Mouse (Mus musculus) testis, adult 10 weeks (tissue): ENCODE measurements around the gene Med12l. TPM values are rescaled to one million over a fixed set of nuclear protein-coding genes. Genes with fewer than 3 reads are reported as not detected.

Experiments
- polyA plus RNA-seq: library from polyadenylated mRNA; stranded (reverse); fragments of 350-450 nt; fragmentation: Illumina TruSeq; extraction: RNeasy Lipid Tissue Mini Kit (QIAGEN cat#74804); gene quantifications from one replicate; pipeline ENCODE4 v1.2.3, GENCODE M21; 2014; ENCODE audit warnings: low read depth, low replicate concordance

The Med12l gene
- polyA plus RNA-seq, result 7.9 TPM

DNA sequence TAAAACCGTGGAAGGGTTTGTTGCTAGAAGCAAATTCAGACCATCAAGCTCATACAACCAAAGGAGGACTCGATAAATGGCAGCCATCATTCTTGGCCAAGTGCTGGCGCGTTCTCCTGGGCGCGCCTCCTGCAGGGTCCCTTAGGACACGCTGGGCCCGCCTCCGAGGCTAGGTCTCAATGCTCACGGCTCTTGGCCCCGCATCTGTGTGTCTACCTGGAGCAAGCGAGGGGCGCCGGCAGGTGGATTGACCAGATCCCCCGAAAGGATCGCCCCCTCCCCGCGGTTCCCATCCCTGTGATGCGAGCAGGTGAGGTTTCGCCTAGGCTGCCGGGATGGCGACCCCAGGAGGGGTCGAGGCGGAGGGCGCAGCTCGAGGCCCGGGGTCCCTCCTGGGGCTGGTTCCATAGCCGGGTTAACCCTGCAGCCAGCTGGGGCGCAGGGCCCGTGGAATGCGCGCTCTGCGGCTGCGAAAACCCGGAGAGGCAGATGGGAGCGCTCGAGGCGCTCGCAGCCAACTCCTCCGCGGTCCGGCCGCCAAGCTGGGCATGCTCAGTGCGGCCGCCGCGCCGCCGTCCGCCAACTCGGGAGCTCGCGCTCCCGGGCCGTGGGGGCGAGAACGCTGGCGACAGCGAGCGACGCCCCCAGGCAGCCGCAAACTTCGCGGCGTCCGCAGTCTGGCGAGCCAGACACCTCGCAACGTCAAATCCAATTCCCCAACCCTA is at the start of gene Med12l:
TSS of gene Med12l (plus strand) at position 555 of the 725 bp plus-strand sequence.

DNA sequence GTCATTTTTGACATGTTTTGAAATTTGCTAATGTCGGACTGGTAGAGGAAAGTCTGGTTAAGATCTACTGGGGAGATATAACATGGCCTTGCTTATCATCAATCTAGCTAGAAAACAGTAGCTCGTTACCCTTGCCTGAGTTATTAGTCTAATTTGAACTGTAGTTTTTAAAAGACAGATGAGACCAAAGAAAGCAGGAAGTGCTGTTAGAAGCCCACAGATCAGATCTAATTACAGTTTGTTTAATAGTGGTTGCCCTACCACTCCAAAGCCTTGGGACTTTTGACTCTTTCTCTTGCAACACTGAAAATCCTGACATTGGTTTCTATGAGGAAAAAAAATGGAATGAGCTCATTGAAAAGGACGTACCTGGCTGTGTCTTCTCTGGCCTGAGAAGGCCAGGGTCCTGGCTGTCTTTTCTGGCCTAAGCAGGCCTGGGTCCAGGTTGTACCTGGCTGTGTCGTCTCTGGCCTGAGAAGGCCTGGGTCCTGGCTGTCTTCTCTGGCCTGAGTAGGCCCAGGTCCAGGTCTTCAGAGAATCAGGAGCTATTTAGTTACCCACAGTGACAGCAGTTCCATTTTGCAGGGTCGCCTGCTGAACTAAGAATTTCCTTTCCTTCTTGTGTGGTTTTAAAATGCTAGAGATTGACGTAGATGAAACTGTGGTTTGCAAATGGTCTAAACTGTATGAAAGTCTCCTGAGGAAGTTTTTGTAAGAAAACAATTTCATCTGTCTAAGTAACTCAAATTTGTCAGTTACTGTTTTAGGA is 95.8 kb downstream of the Med12l start, which contains the start of gene Gpr171:
TSS of gene Gpr171 (minus strand) at position 604 of the 769 bp plus-strand sequence.

DNA sequence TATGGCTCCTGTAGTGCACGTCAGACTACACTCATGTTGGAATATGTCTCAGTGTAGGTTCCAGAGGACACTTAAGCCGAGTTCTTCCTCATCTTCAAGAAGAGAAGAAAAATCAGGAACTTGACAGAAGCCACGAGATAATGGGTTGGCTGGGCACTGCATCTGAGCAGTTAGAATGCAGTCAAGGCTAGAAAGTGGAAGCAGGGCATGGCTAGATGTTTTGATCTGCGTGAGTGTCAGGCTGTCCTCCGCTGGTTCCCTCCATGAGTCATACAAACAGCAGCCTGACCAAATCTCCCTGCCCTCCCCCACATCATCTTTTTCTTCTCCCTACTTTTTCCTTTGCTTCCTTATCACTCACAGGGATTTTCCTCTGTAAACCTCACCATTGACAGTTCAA is 147.8 kb downstream of the Med12l start, which contains the start of gene P2ry14:
TSS of gene P2ry14 (minus strand) at position 195 of the 400 bp plus-strand sequence.

DNA sequence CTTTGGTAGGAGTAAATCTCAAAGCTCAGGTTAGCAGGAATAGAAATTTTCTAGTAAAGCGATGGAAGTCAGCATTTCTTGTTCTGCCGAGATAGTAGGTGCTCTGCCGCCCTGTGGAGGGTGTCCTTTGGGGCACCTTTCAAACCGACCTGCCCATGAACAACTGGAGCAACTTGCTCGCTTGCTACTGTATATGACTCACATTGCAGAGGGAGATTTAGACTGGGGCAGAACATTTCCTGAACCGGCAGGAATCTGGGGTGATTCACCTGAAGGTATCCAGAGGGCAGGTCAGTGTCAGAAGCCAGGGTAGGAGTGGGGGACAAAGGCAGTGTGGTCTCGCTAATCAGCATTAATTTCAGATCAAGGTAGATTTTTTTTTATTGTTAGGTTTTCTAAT is 189.3 kb downstream of the Med12l start, which contains the start of gene Gpr87:
TSS of gene Gpr87 (minus strand) at position 167 of the 400 bp plus-strand sequence.

DNA sequence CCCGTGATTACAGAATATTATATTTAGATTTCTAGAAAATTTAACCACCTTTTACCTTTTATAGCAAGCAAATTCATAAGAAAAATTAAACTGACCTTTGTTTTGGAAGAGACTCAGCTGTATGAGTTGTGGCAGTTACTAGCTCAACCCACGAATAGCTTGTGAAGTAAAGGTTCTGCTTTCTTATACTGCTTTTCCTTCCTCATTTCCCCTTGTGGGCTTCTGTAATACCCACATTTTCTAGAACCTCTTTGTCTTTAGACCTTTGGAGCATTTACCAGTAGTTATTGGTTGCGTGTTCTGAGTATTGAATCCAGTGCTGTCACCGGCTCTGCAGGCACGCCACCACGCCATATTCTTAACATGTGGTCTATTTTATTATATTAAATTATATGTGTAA is 205.1 kb downstream of the Med12l start, which contains the start of gene P2ry13:
TSS of gene P2ry13 (minus strand) at position 156 of the 400 bp plus-strand sequence.

DNA sequence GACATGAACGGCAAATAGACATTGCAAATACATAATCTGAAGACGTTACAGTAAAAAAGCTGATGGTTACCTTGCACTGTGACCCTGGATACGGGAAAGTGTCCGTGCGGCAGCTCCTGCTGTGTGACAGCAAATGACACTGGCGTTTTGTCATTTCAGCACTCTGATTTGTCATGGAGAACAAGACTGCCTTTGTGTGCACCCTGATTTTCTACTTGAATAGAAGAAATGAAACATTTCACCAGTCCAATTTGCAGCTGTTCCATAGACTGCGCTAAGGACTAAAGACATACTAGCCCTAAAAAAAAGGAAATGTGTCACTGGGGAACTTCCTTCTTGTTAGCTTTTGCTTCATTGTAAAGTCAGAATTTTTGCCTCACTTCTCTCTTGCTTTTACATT is 257.1 kb downstream of the Med12l start, which contains the start of gene P2ry12:
TSS of gene P2ry12 (minus strand) at position 168 of the 400 bp plus-strand sequence.

DNA sequence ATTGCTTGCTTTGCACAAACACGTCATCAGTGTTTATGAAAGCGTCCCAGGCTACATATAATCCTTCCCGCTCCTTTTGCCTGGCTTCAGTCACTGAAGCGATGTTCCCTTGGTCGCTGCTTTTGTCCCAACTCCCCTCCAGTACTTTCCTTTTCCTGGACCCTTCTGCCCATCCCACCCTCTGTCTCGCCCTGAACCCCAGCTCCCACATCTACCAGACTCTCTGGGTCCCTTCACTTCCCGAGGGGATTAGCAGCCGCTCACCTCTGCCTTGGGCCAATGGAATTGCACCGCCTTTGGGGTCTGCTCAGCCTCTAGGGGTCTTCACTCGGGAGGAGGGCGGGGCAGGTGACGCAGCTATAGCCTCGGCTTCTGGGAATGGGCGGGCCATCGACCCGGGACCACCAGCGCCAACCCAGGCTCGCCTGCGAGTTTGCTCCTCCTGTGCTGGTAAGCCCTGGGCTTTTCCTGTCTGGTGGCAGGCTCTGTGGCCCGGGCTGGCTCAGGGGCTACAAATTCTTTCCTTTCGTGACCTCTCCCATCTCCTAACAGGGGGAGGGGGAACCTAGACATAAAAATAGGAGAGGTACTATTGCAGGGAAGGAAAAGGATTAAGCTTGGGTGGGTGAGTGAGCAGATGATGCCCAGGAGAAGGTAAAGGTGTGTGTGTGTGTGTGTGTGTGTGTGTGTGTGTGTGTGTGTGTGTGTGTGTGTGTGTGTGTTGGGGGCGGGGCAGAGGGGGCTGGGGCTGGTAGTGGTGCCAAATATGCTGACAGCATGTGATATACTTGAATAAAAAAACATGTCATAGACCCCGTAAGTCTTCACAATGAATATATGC is 338.7 kb downstream of the Med12l start, which contains the start of gene Igsf10:
TSS of gene Igsf10 (minus strand) at position 330 of the 841 bp plus-strand sequence.

Other genes starting within 250 kb of the Med12l start
- 0.11 TPM for gene Mindy4b-ps, start 183.5 kb upstream of the Med12l start, polyA plus RNA-seq
- not detected for gene Clrn1, start 120.5 kb upstream of the Med12l start, polyA plus RNA-seq
- not detected for gene Gpr171, start 96.0 kb downstream of the Med12l start, polyA plus RNA-seq
- 2.0 TPM for gene P2ry14, start 147.8 kb downstream of the Med12l start, polyA plus RNA-seq
- not detected for gene Gpr87, start 189.3 kb downstream of the Med12l start, polyA plus RNA-seq
- 1.1 TPM for gene P2ry13, start 205.1 kb downstream of the Med12l start, polyA plus RNA-seq